ENCODE assay signal across 29 mouse cellular contexts in genomic region chrX:41045156-41045555, GRCm38 (mm10).
DNase-seq lines count a peak whose midpoint lies in the region; ATAC-seq lines count a peak whose summit lies in the region.
"Had no signal": no experiment of that assay in that cellular context is flagged by ENCODE, and none has a peak within 500 bp of the region (broad histone marks: within the 10 kb centered on the region; RNA-seq: fewer than 3 reads in every experiment).

No protein-coding gene starts in this region.

- peak; percentile 29 to 88 for DNase-seq in adrenal gland, adult (ENCODE audit: inconsistent age in 2 of 2, low spot score in 1 of 2)
- no peak for DNase-seq in adrenal gland, postnatal 4 days (ENCODE audit: low spot score in 2 of 2)
- DNase-seq in adrenal gland, postnatal 10 days = peak; percentile 14
- peak; percentile 19 to 38 for DNase-seq in adrenal gland, postnatal 36 days
- DNase-seq in retina, postnatal 1 day = peak; percentile 40
- no peak for DNase-seq in left cerebral cortex, adult 8-10 months (ENCODE audit: low spot score in 2 of 2)
- no peak for DNase-seq in MN1 (ENCODE audit: low spot score)
- DNase-seq: cerebellum, adult 11-12 months; cerebellum, adult 8-10 months; cerebellum, postnatal 10 days; cerebellum, postnatal 36 days; embryo, embryonic 11 days; gastrocnemius, postnatal 10 days; gastrocnemius, postnatal 36 days; heart, adult 2 months; heart, postnatal 36 days; kidney, adult 11 months had no signal

- H3K9ac ChIP-seq in kidney, embryonic 16.5 days (replicated peaks; ENCODE audit: low read length) = no peak overlapping the region
- H3K9ac ChIP-seq: embryonic facial prominence, embryonic 13.5 days; forebrain, embryonic 13.5 days; hindbrain, embryonic 13.5 days; intestine, embryonic 15.5 days had no signal

- H3K4me1 ChIP-seq in kidney, embryonic 16.5 days (ENCODE audit: insufficient read depth, low read length) = no peaks in the 10 kb centered on the region
- H3K4me1 ChIP-seq: embryonic facial prominence, embryonic 10.5 days; embryonic facial prominence, embryonic 13.5 days; forebrain, embryonic 10.5 days; forebrain, embryonic 13.5 days; heart, embryonic 10.5 days; hindbrain, embryonic 10.5 days; hindbrain, embryonic 13.5 days; intestine, embryonic 15.5 days had no signal

- no peaks in the 10 kb centered on the region for H3K36me3 ChIP-seq in kidney, embryonic 16.5 days (ENCODE audit: insufficient read depth, low read length)
- H3K36me3 ChIP-seq: embryonic facial prominence, embryonic 10.5 days; embryonic facial prominence, embryonic 13.5 days; forebrain, embryonic 10.5 days; heart, embryonic 10.5 days; hindbrain, embryonic 10.5 days; hindbrain, embryonic 13.5 days; intestine, embryonic 15.5 days had no signal

- H3K27ac ChIP-seq in kidney, embryonic 16.5 days (ENCODE audit: low read length) = no peak overlapping the region
- H3K27ac ChIP-seq: embryonic facial prominence, embryonic 10.5 days; embryonic facial prominence, embryonic 13.5 days; forebrain, embryonic 10.5 days; forebrain, embryonic 13.5 days; heart, adult 2 months; heart, embryonic 10.5 days; hindbrain, embryonic 10.5 days; hindbrain, embryonic 13.5 days; intestine, embryonic 15.5 days had no signal

- WGBS in kidney, embryonic 16.5 days = 68% methylated on average over 5 of the region's 5 CpGs

- no peak overlapping the region for H3K4me2 ChIP-seq in kidney, embryonic 16.5 days (replicated peaks; ENCODE audit: low read depth, low read length)
- H3K4me2 ChIP-seq: embryonic facial prominence, embryonic 13.5 days; forebrain, embryonic 13.5 days; hindbrain, embryonic 13.5 days; intestine, embryonic 15.5 days had no signal

- H3K4me3 ChIP-seq in kidney, embryonic 16.5 days (ENCODE audit: low read length) = no peak overlapping the region
- H3K4me3 ChIP-seq: embryonic facial prominence, embryonic 10.5 days; embryonic facial prominence, embryonic 13.5 days; erythroblast, embryonic 14.5 days; forebrain, embryonic 10.5 days; forebrain, embryonic 13.5 days; heart, adult 2 months; heart, embryonic 10.5 days; hindbrain, embryonic 10.5 days; hindbrain, embryonic 13.5 days; intestine, embryonic 15.5 days had no signal

- ATAC-seq in kidney, embryonic 16.5 days (ENCODE audit: low FRiP score, low TSS enrichment) = no peak
- ATAC-seq: forebrain, embryonic 13.5 days; forebrain, embryonic 16.5 days; hindbrain, embryonic 16.5 days; intestine, embryonic 15.5 days had no signal

- no peaks in the 10 kb centered on the region for H3K27me3 ChIP-seq in kidney, embryonic 16.5 days (ENCODE audit: insufficient read depth, low read length)
- H3K27me3 ChIP-seq: embryonic facial prominence, embryonic 13.5 days; forebrain, embryonic 13.5 days; hindbrain, embryonic 13.5 days; intestine, embryonic 15.5 days had no signal

- no peaks in the 10 kb centered on the region for H3K9me3 ChIP-seq in kidney, embryonic 16.5 days (ENCODE audit: low read length)
- H3K9me3 ChIP-seq: embryonic facial prominence, embryonic 10.5 days; embryonic facial prominence, embryonic 13.5 days; forebrain, embryonic 10.5 days; forebrain, embryonic 13.5 days; heart, embryonic 10.5 days; hindbrain, embryonic 10.5 days; hindbrain, embryonic 13.5 days; intestine, embryonic 15.5 days had no signal

Comparison
In these comparisons a context has a peak if more than half of its experiments do, and no peak if none do; other contexts are left out.
1. DNase-seq: peak in adrenal gland, adult (2 of 2), adrenal gland, postnatal 10 days (single experiment), adrenal gland, postnatal 36 days (2 of 2) and retina, postnatal 1 day (single experiment); none in adrenal gland, postnatal 4 days (0 of 2), left cerebral cortex, adult 8-10 months (0 of 2) and MN1 (single experiment).